Mouse (Mus musculus) gastrocnemius, adult 8-10 months (tissue): ENCODE data around the gene Fbxo47. TPM values are rescaled to one million over a fixed set of nuclear protein-coding genes. Genes with fewer than 3 reads are reported as not detected.

Source experiments
- DNase-seq, 2 experiments: peaks; one replicate each; pipeline ENCODE4 v3.0.0; 2022; ENCODE audit warnings: low spot score in 2 of 2
- total RNA-seq, 4 experiments: library from RNA; stranded (reverse); gene quantifications; 2 replicates each; pipeline ENCODE4 v1.2.4; 2022

Gene Fbxo47
- total RNA-seq, 4 experiments from 2014 or later = 0.15 to 0.48 (median 0.46) TPM; not detected in 1

- DNase-seq = no peak
Observed at GRCm38 (mm10) chr11:97813085-97813484, 70.9 kb downstream of the Fbxo47 start.

GRCm38 (mm10) chr11:97812491-97812921, 71.4 kb downstream of the Fbxo47 start:
- no peak for DNase-seq

GRCm38 (mm10) chr11:97811569-97812362, 72.2 kb downstream of the Fbxo47 start:
- DNase-seq = no peak

GRCm38 (mm10) chr11:97810970-97811369, 73.0 kb downstream of the Fbxo47 start:
- no peak for DNase-seq

GRCm38 (mm10) chr11:97810356-97810755, 73.6 kb downstream of the Fbxo47 start:
- DNase-seq = no peak

GRCm38 (mm10) chr11:97809235-97810121, 74.5 kb downstream of the Fbxo47 start:
- no peak for DNase-seq

- DNase-seq = no peak
Observed at GRCm38 (mm10) chr11:97808621-97809234, 75.2 kb downstream of the Fbxo47 start.

- DNase-seq = no peak
Observed at GRCm38 (mm10) chr11:97808093-97808492, 75.9 kb downstream of the Fbxo47 start.

GRCm38 (mm10) chr11:97807626-97808025, 76.3 kb downstream of the Fbxo47 start:
- DNase-seq = no peak

- DNase-seq = no peak
Observed at GRCm38 (mm10) chr11:97806613-97806964, 77.4 kb downstream of the Fbxo47 start.

GRCm38 (mm10) chr11:97805662-97806612, 78.0 kb downstream of the Fbxo47 start:
- DNase-seq = no peak

- DNase-seq = no peak
Observed at GRCm38 (mm10) chr11:97804841-97805661, 78.9 kb downstream of the Fbxo47 start.

GRCm38 (mm10) chr11:97803847-97804246, 80.1 kb downstream of the Fbxo47 start:
- no peak for DNase-seq

Other genes with a start within 250 kb of the Fbxo47 start
- gene Mllt6, start 220.7 kb downstream of the Fbxo47 start, total RNA-seq = 10 to 100 TPM; 45.5 to 63.7 (median 51.7) TPM
- gene Cisd3, start 198.3 kb downstream of the Fbxo47 start, total RNA-seq = 100 to 1,000 TPM; 102 to 119 (median 105) TPM
- 1 to 10 TPM; 1.2 to 2.7 (median 1.5) TPM for gene Pcgf2, start 183.7 kb downstream of the Fbxo47 start, total RNA-seq
- gene Psmb3, start 180.8 kb downstream of the Fbxo47 start, total RNA-seq = 100 to 1,000 TPM; 164 to 175 (median 171) TPM
- 10 to 100 TPM; 68.1 to 81.6 (median 73.1) TPM for gene Pip4k2b, start 139.4 kb downstream of the Fbxo47 start, total RNA-seq
- 1 to 10 TPM; 3.2 to 5.9 (median 4.7) TPM for gene Cwc25, start 117.6 kb downstream of the Fbxo47 start, total RNA-seq
- not detected for gene 1700001P01Rik, start 108.2 kb downstream of the Fbxo47 start, total RNA-seq
- gene Rpl23, start 101.7 kb downstream of the Fbxo47 start, total RNA-seq = 100 to 1,000 TPM; 371 to 534 (median 431) TPM
- gene Lasp1, start 85.2 kb downstream of the Fbxo47 start, total RNA-seq = 10 to 100 TPM in 2 of 4 experiments, 1 to 10 TPM in 2; 5.9 to 11.2 (median 9.0) TPM
- under 1 TPM; 0.19 to 0.51 (median 0.32) TPM for gene B230217C12Rik, start 43.4 kb downstream of the Fbxo47 start, total RNA-seq
- gene Plxdc1, start 102.3 kb upstream of the Fbxo47 start, total RNA-seq = 1 to 10 TPM; 1.3 to 3.4 (median 1.9) TPM
- gene Arl5c, start 112.0 kb upstream of the Fbxo47 start, total RNA-seq = under 1 TPM in 2 of 4 experiments, not detected in 2; 0.18 to 0.19 TPM
- gene Cacnb1, start 138.9 kb upstream of the Fbxo47 start, total RNA-seq = 100 to 1,000 TPM; 172 to 203 (median 187) TPM
- gene Rpl19, start 142.6 kb upstream of the Fbxo47 start, total RNA-seq = 100 to 1,000 TPM; 364 to 479 (median 402) TPM
- under 1 TPM in 2 of 4 experiments, not detected in 2; 0.11 to 0.70 TPM for gene Stac2, start 169.3 kb upstream of the Fbxo47 start, total RNA-seq